Mouse (Mus musculus): ENCODE data around the gene Ints2.
"Not testable (repeated sequence)": the region's sequence is repeated elsewhere in the genome, so short reads cannot be mapped to it uniquely, and the experiment has no call there.

The Ints2 gene

DNA sequence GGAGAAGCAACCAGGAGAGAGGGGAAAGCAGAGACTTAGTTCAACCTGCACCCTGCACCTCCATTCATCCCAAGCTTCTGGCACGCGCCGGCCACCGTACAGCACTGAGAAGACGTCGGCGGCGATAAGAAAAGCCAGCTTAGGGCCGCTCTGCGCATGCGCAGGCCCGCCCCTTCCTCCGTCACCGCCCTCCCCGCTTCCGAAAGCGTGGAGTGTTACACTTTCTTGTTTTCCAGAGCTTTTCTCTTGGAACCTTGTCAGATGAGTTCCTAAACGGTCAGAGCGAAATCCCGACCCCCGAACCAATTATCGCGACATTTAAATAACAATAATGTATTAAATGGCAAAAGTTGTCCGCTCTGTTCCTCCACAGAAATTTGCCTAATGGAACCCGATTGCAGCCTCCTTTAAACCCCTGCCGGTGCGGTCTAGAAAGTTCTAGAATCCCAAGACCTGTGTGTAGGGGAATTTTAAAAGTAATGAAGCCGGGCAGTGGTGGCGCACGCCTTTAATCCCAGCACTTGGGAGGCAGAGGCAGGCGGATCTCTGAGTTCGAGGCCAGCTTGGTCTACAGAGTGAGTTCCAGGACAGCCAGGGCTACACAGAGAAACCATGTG lies at the start of gene Ints2:
Gene Ints2, minus strand, starts transcription at position 116 of the 617 bp plus-strand sequence.
- ATAC-seq (ENCODE audit: low TSS enrichment): peak; percentile 91

DNA sequence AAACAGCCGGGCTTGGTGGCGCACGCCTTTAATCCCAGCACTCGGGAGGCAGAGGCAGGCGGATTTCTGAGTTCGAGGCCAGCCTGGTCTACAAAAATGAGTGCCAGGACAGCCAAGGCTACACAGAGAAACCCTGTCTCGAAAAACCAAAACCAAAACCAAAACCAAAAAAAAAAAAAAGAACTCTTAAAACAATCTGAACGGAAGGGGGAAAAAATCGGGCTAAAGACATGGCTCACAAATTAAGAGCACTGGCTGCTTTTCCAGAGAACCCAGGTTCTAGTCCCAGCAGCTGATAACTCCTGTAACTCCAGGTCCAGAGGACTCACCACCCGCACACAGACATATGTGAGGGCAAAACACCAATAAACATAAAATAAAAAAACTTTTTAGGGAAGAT lies 34.8 kb upstream of the Ints2 start:
- not testable (repeated sequence) for ATAC-seq (ENCODE audit: low TSS enrichment)

DNA sequence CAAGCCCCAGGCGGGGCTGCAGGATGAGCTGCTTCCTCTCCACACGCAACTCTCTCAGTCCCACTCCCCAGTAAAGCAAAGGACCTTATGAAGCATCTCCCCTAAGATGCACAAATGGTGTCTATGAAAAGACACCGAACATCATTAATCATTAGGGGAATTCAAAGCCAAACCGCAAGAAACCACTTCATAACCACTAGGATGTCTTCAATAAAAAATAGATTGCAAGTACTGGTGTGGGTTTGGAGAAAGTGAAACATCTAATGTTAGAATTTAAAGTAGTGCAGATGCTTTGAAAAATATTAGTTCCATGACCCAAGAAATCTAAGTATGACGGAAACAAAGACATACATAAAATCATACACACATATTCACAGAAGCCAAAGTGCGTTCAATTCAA lies 34.3 kb upstream of the Ints2 start:
- no peak for ATAC-seq (ENCODE audit: low TSS enrichment)

DNA sequence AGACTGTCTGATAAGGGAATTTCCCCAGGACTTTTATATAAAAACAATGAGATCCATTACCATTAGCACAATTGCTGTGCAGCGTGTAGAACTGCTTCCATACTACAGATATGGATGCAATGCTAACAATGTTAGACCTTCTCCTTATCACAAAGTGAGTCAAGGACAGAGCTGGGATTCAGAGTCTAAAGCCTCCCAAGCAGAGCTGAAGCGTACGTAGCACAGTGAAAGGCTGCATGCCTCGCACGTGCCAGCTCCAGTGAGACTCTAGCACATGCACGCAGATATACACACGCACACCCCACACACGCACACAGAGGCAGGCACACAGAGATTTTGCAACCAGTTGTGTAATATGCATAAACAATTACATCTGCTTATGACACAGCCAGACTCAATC lies 28.4 kb upstream of the Ints2 start:
- ATAC-seq (ENCODE audit: low TSS enrichment): peak; percentile 87

DNA sequence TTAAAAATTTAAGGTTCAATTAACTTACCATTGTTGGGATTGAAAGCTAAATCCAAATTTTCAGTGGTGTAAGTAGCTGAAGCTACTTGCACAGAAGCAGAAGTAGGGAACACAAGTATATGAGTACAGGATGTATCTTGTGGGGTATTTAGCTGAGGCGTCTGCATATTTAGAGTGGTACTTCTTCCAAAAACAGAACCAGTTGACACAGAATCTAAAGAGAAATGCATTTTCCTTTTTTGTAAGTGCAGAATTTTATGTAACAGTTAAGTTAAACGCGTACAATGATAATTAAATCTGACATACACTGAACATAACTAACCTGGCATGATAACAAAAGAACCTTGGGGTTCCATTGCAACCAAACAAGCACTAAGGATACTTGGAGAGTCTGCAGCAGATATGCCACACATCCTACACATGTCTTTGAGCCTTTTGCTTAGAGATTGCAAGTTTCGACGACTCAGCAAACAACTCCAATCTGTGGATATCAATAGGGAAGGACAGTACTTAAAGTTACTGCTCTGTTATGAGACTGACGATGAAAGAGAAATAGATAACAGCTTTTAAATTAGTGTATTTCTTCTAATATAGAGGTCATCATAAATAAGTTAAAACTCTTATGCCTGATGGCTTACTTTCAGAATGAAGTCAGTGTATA lies 21.2 kb upstream of the Ints2 start:
- peak; percentile 95 for ATAC-seq (ENCODE audit: low TSS enrichment)

DNA sequence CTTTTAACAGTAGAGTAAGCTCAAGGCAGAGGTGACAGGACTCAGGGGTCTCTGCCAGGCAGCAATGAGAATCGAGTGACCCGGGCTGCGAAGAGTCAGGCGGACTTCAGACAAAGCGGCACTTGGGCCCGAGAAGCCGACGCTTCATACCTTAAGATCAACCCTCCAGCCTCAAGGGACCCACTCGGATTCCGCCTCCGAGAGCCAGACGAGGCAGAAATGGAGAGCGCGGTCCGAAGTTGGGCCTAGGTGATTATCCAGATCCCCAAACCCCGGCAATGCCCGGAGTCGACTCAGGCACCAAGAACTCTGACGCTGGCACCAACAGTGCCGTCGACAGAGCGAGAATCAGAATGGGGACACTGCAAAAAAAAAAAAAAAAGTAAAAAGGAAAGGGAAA lies 321 bp downstream of the Ints2 start:
- peak; percentile 75 for ATAC-seq (ENCODE audit: low TSS enrichment)

DNA sequence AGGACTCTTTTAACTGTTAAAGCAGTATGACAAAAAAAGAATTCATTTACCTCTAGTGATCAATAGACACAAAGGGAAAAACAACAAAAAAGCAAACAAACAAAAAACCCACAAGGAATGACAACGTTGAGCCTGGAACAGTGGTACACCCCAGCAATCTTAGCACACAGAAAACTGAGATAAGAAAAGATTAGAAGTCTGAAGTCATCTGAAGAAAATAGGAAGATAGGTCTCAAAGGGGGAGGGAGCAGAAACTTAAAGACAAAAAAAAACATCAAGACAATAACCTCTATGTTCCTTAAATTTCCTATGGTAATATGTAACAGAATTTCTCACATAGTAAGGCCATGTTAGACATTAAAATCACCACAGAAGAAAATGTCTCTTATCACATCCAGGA lies 4.0 kb downstream of the Ints2 start:
- no peak for ATAC-seq (ENCODE audit: low TSS enrichment)

DNA sequence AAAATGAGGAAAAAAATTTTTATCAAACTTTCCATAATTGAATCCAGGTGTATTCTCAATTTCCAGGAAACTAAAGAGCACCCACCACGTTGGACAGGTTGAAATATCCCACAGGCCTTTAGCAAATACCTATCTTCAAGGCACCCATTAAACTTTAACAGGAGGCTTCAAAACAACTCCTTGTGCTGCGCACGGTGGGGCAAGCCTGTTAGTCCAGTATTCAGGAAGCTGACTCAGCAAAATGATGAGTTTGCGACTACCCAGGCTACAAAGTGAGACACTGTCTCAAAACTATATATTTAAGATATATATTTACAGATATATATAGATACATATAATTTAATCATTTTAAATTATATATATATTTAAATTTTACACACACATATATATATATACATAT lies 24.9 kb downstream of the Ints2 start:
- ATAC-seq (ENCODE audit: low TSS enrichment): no peak

DNA sequence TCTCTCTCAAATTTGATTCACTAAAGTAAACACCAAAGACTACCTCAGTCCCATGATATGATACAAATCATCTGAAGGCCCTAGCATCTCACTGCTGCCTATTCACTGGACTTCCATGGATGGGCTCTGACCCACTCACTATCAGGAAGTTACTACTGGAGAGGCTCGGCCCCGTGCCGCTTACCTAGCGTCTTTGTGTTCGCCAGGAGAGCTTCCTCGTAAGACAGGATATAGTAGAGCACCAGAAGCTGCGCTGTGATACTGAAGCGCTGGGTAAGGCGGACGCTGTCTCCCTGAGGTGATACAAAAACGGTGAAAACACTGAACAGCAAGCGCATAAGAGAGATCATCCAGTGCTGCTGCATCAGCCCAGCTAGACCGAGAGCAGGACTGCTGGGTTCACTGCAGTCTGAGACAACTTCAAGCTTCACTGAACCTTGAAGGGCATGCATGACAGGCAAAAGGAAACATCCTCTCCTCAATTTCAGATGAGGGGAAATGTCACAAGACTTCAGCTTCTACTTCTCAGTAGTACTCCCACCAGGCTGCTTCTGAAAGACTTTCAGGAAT lies 25.5 kb downstream of the Ints2 start:
- no peak for ATAC-seq (ENCODE audit: low TSS enrichment)

DNA sequence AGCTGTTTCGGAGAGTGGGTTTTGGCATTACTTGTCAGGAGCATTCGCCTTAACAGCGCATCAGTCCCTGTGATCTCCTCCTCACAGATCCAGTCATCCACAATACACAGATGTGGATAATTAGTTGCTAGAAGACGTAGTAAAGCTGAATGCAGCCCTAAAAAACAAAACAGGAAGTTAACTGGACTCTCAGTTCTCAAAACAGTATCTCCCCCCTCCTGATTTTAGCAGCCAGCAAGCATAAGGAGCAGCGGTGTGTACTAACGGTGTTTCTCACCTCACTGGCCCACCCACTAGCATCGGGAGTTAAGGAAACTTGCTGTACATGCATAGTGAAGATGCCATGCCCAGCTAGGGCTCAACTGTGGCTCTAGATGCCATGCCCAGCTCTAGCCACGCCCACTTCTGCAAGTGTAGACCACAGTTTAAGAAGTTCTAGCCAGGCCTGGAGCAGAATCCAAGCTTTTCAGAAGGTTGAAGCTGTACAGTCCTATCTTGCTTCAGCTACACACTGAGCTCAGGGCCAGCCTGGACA lies 30.7 kb downstream of the Ints2 start:
- no peak for ATAC-seq (ENCODE audit: low TSS enrichment)

DNA sequence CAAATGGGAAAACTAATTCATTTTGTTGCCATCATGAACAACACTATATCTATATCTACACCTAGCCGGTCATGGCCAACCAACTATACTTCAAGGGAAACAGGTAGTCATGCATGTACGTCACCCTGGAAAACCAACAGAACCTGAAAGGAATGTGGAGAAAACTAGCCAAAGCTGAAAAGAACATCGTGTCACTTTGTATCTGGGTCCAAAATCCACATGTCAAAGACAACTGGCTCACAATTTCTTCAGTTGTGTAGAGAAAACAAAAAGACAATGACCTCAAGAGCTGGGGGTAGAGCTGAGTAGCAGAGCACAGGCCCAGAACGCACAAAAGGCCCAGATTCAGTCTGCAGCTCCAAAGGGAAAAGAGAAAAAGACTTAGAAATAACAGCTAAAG lies 31.6 kb downstream of the Ints2 start:
- no peak for ATAC-seq (ENCODE audit: low TSS enrichment)

DNA sequence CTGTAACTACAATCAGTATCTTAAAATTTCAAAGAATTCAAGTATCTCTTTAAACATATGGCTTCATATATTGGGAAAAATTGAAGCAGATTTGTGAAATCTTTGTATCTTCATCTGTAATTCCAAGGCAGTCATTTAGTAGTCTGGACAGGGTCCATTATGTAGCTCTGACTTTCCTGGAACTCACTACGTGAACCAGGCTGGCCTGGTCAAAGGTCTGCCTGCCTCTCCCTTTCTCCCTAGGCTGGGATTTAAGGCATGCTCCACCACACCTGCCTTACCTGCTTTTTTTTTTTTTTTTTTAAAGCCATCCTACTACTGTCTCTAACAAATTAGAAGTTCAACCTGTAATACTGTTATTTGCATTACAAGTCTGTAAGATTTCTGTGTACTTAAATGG lies 45.6 kb downstream of the Ints2 start:
- ATAC-seq (ENCODE audit: low TSS enrichment): no peak

DNA sequence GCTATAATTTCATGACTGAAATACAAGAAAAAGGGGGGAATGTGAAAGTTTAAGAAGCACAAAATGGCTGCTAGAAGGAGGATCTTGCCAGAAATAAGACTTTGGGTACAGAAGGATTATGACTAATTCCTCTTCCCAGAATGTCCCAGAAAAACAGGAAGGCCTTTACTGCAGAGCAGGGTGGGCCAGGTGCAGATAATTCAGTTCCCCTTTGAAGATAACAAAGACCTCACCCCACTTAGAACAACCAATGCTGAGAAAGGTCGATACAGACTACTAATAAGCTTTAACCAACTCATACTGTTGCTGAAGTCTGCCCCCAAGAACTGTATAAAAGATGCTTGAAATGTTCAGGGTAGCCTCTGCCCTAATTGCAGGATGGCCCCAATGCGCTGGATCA lies 48.3 kb downstream of the Ints2 start:
- no peak for ATAC-seq (ENCODE audit: low TSS enrichment)

DNA sequence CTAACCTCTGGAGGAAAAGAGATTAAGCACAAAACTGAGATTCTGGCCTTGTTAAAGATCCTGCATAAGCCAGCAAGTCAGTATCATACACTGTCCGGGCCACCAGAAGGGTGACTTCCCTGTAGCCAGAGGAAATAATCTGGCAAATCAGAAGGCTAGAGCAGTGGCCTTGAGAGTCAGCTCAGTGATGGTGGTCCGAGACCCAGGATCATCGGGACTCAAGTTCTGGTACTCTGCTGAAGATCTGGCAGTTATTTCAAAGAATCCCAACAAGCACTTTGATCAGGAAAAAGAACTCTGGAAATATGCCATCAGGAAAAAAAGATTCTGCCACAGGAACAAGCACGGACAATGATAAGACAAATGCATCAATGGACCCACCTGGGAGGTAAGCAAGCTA lies 51.5 kb downstream of the Ints2 start:
- ATAC-seq (ENCODE audit: low TSS enrichment): no peak

DNA sequence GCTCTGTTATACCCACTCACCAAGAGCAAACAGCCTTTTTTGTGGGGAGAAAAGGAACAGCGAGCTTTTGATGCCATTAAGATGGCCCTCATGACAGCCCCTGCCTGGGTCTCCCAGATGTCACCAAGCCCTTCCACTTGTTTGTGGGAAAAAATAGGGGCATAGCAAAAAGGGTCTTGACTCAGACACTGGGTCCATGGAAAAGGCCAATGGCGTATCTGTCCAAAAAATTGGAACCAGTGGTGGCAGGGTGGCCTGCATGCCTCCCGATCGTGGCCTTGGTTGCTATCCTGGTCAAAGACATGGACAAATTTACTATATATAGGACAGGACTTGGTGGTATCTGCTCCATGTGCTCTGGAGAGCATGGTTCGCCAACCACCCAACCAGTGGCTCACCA lies 52.3 kb downstream of the Ints2 start:
- ATAC-seq (ENCODE audit: low TSS enrichment): no peak

DNA sequence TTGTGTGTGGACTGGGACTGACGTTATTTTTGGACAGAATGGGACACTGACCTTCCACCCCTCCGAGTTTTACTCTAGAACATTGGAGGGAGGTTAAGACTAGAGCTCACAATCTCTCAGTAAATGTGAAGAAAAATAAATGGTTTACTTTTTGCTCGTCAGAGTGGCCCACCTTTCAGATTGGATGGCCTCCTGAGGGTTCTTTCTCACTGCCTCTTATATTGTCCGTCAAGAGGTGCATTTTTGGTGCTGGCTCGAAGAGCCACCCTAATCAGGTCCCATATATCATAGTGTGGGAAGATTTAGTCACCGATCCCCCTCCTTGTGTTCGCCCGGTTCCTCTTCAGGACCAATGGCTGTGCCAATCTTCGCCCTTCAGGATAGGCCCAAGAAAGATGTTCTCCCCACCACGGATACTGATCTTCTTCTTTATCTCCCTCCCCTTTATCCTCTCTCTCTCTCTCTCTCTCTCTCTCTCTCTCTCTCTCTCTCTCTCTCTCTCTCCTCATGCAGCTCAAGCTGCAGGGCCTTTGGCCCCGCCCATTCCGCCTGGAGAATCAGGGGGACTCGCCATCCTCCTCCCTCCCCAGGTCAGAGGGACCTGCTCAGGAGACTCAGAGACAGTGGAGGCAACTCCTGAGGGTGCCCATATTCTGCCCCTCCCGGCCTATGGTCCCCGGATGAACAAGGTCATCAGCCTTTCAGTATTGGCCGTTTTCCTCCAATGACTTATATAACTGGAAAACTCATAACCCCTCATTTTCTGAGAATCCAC lies 55.3 kb downstream of the Ints2 start:
- no peak for ATAC-seq (ENCODE audit: low TSS enrichment)

DNA sequence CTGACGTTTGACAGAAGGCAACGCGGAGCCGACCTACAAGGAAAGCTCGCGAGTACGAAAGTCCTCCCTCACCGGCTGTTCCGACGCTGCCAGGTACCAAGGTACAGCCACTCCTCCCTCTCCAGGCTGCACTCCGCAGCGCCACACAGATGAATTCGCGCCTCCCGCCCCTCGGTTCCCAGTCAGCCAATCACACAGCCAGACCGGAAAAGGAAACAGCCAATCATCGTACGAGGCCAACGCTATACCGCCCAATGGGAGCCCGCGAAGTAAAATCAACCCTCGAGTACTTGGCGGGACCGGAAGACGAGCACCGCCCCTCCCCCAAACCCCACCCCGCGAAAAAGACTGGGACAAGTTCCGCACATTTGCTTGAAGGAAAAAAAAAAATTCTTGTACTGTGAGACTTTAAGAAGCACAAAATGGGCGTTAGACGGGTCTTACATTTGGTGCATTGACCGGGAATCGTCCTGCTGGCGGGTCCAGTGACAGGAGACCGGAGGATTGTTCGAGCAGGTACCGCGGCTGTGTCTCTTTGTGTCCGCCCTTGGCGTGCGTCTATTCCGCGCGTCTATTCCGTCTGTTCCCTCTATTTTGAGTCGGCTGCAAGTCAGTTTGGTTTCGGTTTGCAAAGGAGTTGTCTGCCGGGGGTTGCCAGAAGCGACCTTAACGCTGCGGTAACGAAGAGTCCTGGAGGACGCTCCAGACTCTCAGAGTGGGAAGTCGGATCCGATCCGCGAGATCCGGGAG lies 56.2 kb downstream of the Ints2 start, which contains the start of gene Brip1:
Gene Brip1, minus strand, starts transcription at position 157 of the 750 bp plus-strand sequence.
- ATAC-seq (ENCODE audit: low TSS enrichment): peak; percentile 100

DNA sequence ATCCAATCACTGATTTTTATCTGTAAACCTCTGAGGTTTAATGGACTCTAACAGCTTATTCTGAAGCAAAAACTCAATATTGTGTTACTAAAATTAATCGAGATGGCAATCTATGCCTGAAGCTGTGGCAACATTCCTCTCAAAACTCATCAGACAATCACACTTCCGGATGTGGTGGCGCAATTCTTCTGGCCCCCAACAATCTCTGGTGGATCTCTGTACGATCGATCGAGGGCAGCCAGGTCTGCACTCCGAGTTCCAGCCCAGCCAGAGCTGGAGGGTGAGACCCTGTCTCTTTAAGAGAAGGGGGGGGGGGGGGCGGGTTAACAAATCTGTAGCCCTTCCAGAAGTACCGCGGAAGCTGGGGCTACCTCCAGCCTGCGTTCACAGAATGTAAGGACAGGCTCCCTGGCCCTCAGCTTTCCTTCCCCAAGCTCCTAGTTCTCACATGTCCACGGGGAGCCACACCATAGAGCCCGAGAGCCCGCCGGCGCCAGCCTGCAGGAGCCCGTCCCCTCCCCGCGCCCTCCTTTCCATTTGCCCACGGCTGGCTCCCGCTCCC lies 56.8 kb downstream of the Ints2 start:
- peak; percentile 35 for ATAC-seq (ENCODE audit: low TSS enrichment)

DNA sequence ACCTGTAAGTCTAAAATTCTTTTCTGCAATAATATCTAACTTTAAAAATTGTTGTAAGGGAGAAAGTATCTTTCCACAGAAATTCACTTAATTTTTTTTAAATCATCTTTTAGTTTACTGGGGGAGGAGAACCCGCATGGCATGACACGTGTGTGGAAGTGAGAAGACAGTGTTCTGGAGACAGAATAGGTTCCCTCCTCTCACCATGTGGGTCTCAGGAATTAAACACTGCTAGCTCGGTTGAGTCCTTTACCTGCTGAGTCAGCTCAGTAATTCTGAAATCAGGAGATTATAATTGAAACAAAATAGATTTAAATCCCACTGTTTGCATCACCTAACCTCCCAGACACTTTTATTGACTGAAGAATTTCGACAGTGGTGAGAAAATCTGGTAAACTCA lies 57.6 kb downstream of the Ints2 start:
- no peak for ATAC-seq (ENCODE audit: low TSS enrichment)

DNA sequence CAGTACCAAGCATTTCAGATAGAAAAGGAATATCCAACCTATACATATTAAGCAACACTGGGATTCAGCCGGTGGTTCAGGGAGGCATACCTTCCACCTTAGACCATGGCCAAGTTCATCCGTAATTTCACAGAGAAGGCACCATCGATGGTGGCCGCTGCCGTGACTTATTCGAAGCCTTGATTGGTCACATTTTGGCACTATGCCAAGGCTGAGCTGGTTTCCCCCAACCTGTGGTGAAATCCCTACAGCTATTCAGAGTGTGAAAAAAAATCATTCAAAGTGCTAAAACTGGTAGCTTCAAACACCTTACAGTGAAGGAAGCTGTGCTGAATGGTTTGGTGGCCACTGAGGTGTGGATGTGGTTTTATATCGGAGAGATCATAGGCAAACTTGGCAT lies 72.2 kb downstream of the Ints2 start:
- ATAC-seq (ENCODE audit: low TSS enrichment): not testable (repeated sequence)

DNA sequence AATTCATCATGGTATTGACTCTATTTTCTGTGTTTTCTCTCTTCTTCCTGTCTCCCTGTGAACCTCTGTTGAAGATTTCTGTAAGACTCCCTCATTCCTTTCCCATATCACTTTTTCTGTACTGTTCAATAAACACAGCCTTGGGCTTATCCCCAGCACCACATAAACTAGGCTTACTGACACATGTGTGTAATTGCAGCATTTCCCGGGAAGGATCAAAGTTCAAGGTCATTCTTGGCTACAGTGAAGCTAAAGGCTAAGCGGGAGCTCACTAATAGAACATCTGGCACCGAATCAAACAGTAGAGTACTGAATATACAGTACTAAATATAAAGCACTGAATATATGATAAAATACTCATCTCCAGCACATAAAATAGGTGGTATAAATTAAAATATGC lies 81.5 kb downstream of the Ints2 start:
- no peak for ATAC-seq (ENCODE audit: low TSS enrichment)
